Mouse (Mus musculus) heart, adult 8-10 months (tissue): Measurements from ENCODE around the gene Efcab9. TPM values are rescaled to one million over a fixed set of nuclear protein-coding genes. Genes with fewer than 3 reads are reported as not detected.

Experiments used
- DNase-seq: peaks from one replicate; pipeline ENCODE4 v3.0.0; 2022; ENCODE audit warnings: low spot score
- total RNA-seq, 4 experiments: library from RNA; stranded (reverse); gene quantifications; 2 replicates each; pipeline ENCODE4 v1.2.4; 2022

Efcab9 gene
- not detected for total RNA-seq

- DNase-seq = no peak
These were observed at the start of gene Efcab9 for GRCm38 (mm10) chr11:32531871-32532764. Gene Efcab9, minus strand, starts transcription at chr11:32532081.

- no peak for DNase-seq
These were observed 49.1 kb upstream of the Efcab9 start for GRCm38 (mm10) chr11:32581031-32581430.

- DNase-seq = no peak
These were observed 48.5 kb upstream of the Efcab9 start for GRCm38 (mm10) chr11:32580305-32580947.

- no peak for DNase-seq
These were observed 44.8 kb upstream of the Efcab9 start for GRCm38 (mm10) chr11:32576760-32577050.

GRCm38 (mm10) chr11:32575964-32576759 is 44.3 kb upstream of the Efcab9 start:
- no peak for DNase-seq

GRCm38 (mm10) chr11:32573669-32574068 is 41.8 kb upstream of the Efcab9 start:
- DNase-seq = no peak

GRCm38 (mm10) chr11:32571103-32571502 is 39.2 kb upstream of the Efcab9 start:
- DNase-seq = no peak

GRCm38 (mm10) chr11:32568637-32569293 is 36.9 kb upstream of the Efcab9 start:
- no peak for DNase-seq

- DNase-seq = no peak
These were observed 36.2 kb upstream of the Efcab9 start for GRCm38 (mm10) chr11:32568060-32568459.

- DNase-seq = no peak
These were observed 35.3 kb upstream of the Efcab9 start for GRCm38 (mm10) chr11:32567000-32567855.

GRCm38 (mm10) chr11:32566184-32566583 is 34.3 kb upstream of the Efcab9 start:
- DNase-seq = no peak

- DNase-seq = no peak
These were observed 33.2 kb upstream of the Efcab9 start for GRCm38 (mm10) chr11:32565088-32565487.

GRCm38 (mm10) chr11:32564629-32565028 is 32.7 kb upstream of the Efcab9 start:
- no peak for DNase-seq

GRCm38 (mm10) chr11:32563660-32564059 is 31.8 kb upstream of the Efcab9 start:
- no peak for DNase-seq

- no peak for DNase-seq
These were observed 30.8 kb upstream of the Efcab9 start for GRCm38 (mm10) chr11:32562706-32563105.

GRCm38 (mm10) chr11:32561465-32562355 is 29.8 kb upstream of the Efcab9 start:
- no peak for DNase-seq

GRCm38 (mm10) chr11:32560015-32560770 is 28.3 kb upstream of the Efcab9 start:
- no peak for DNase-seq

GRCm38 (mm10) chr11:32558677-32559076 is 26.8 kb upstream of the Efcab9 start:
- DNase-seq = no peak

GRCm38 (mm10) chr11:32558026-32558425 is 26.1 kb upstream of the Efcab9 start:
- DNase-seq = no peak
